Mouse (Mus musculus): Measurements from ENCODE around the gene Trim32.

DNA sequence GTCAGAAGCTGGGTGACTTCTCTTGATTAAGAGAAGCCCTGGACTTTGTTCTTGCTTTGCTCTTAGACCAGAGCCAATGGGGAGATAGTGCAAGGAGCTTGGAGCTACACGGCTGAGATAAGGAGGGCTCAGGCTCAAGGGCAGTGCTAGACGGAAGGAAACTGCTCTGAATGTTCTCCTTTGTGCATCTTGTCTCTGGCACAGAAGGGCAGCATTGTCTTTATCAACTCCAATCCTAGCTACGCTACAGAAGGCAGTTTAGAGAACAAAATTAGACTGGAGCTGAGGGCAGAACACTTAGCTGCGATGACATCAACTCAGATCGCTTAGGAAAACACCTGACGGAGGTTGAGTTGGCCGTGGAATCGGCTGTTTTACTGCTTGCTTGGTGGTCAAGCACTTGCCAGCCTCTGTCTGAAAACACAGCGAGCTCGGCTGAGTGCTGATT lies 2.4 kb downstream of the Trim32 start:
- no peak for TF ChIP-seq CTCF (IDR thresholded peaks at IDR 0.05; ENCODE audit: control insufficient read depth, insufficient read depth, insufficient read length)
- TF ChIP-seq FOSL1 (IDR thresholded peaks at IDR 0.05; ENCODE audit: insufficient read depth, low read length, poor library complexity, severe bottlenecking): no peak
- no peak for TF ChIP-seq MAX (IDR thresholded peaks at IDR 0.05)
- no peak for TF ChIP-seq MYOG (IDR thresholded peaks at IDR 0.05; ENCODE audit: control insufficient read depth, extremely low read depth, insufficient read length)
- TF ChIP-seq USF1 (IDR thresholded peaks at IDR 0.05; ENCODE audit: low read depth): no peak
- no peak for TF ChIP-seq CEBPB (IDR thresholded peaks at IDR 0.05; ENCODE audit: low read depth)
- TF ChIP-seq MYOD1 (IDR thresholded peaks at IDR 0.05; ENCODE audit: control insufficient read depth, insufficient read length, low read depth): no peak

Data from C2C12 (cell line).